Mouse (Mus musculus): ENCODE measurements at regions not wholly inside any gene's neighbourhood (a gene's known extent, or its start where the extent isn't known, plus 50 kb on each side); places are given as distances from the start of the nearest gene placed in this dataset.
A peak's percentile ranks its signal among the peaks of the same experiment; 100 is the strongest.

- no peak overlapping the region for H3K27ac ChIP-seq
- no peak for ATAC-seq (ENCODE audit: low FRiP score)
- H3K9ac ChIP-seq: no peak overlapping the region
- H3K4me1 ChIP-seq: no peaks in the 10 kb centered on the region
- H3K4me3 ChIP-seq: no peak overlapping the region
- no peaks in the 10 kb centered on the region for H3K36me3 ChIP-seq
- no peaks in the 10 kb centered on the region for H3K27me3 ChIP-seq
- WGBS: 87% methylated on average over 1 of the region's 1 CpGs
- no peaks in the 10 kb centered on the region for H3K9me3 ChIP-seq (replicated peaks)
- H3K4me2 ChIP-seq (replicated peaks): no peak overlapping the region
Observed at GRCm38 (mm10) chr16:78877941-78878340, 52.8 kb upstream of the Chodl start.

- no peak for ATAC-seq (ENCODE audit: low FRiP score)
- H3K9ac ChIP-seq: no peak overlapping the region
- no peak overlapping the region for H3K4me3 ChIP-seq
- WGBS: 88% methylated on average over 4 of the region's 4 CpGs
- H3K36me3 ChIP-seq: no peaks in the 10 kb centered on the region
- H3K4me1 ChIP-seq: no peaks in the 10 kb centered on the region
- no peaks in the 10 kb centered on the region for H3K9me3 ChIP-seq (replicated peaks)
- no peak overlapping the region for H3K4me2 ChIP-seq (replicated peaks)
- H3K27ac ChIP-seq: no peak overlapping the region
- no peaks in the 10 kb centered on the region for H3K27me3 ChIP-seq
Observed at GRCm38 (mm10) chr16:78859006-78859405, 71.7 kb upstream of the Chodl start.

- no peaks in the 10 kb centered on the region for H3K4me1 ChIP-seq
- H3K27me3 ChIP-seq: no peaks in the 10 kb centered on the region
- ATAC-seq (ENCODE audit: low FRiP score): no peak
- H3K27ac ChIP-seq: no peak overlapping the region
- WGBS: 83% methylated on average over 7 of the region's 7 CpGs
- H3K4me3 ChIP-seq: no peak overlapping the region
- no peak overlapping the region for H3K4me2 ChIP-seq (replicated peaks)
- H3K9me3 ChIP-seq (replicated peaks): no peaks in the 10 kb centered on the region
- H3K36me3 ChIP-seq: no peaks in the 10 kb centered on the region
- H3K9ac ChIP-seq: no peak overlapping the region
Observed at GRCm38 (mm10) chr16:78830957-78831356, 99.8 kb upstream of the Chodl start.

GRCm38 (mm10) chr16:78827739-78828138 is 103.0 kb upstream of the Chodl start:
- Histone ChIP-seq H3K4me1 (no peaks in the 10 kb centered on the region), H3K36me3 (no peaks in the 10 kb centered on the region), H3K27ac (no peak overlapping the region), H3K4me3 (no peak overlapping the region), H3K4me2 (replicated peaks) (no peak overlapping the region), H3K9me3 (replicated peaks) (no peaks in the 10 kb centered on the region), H3K9ac (no peak overlapping the region), H3K27me3 (no peaks in the 10 kb centered on the region)
- 14% methylated on average over 3 of the region's 3 CpGs for WGBS
- ATAC-seq (ENCODE audit: low FRiP score): peak; percentile 85

GRCm38 (mm10) chr16:78790064-78790463 is 140.7 kb upstream of the Chodl start:
- Histone ChIP-seq H3K9ac (no peak overlapping the region), H3K9me3 (replicated peaks) (no peaks in the 10 kb centered on the region), H3K4me2 (replicated peaks) (no peak overlapping the region), H3K36me3 (no peaks in the 10 kb centered on the region), H3K27me3 (no peaks in the 10 kb centered on the region), H3K4me3 (no peak overlapping the region), H3K27ac (no peak overlapping the region), H3K4me1 (no peaks in the 10 kb centered on the region)
- ATAC-seq (ENCODE audit: low FRiP score): no peak
- WGBS: 80% methylated on average over 2 of the region's 2 CpGs

- H3K36me3 ChIP-seq: no peaks in the 10 kb centered on the region
- H3K9ac ChIP-seq: no peak overlapping the region
- no peaks in the 10 kb centered on the region for H3K4me1 ChIP-seq
- no peak overlapping the region for H3K27ac ChIP-seq
- H3K27me3 ChIP-seq: no peaks in the 10 kb centered on the region
- ATAC-seq (ENCODE audit: low FRiP score): no peak
- H3K4me2 ChIP-seq (replicated peaks): no peak overlapping the region
- H3K4me3 ChIP-seq: no peak overlapping the region
- no peaks in the 10 kb centered on the region for H3K9me3 ChIP-seq (replicated peaks)
Observed at GRCm38 (mm10) chr16:78759226-78759625, 171.5 kb upstream of the Chodl start.

GRCm38 (mm10) chr16:78737902-78738301 is 161.4 kb upstream of the D16Ertd472e start:
- WGBS: 75% methylated on average over 4 of the region's 4 CpGs
- no peak for ATAC-seq (ENCODE audit: low FRiP score)
- Histone ChIP-seq H3K4me3 (no peak overlapping the region), H3K9ac (no peak overlapping the region), H3K36me3 (no peaks in the 10 kb centered on the region), H3K9me3 (replicated peaks) (no peaks in the 10 kb centered on the region), H3K4me1 (no peaks in the 10 kb centered on the region), H3K4me2 (replicated peaks) (no peak overlapping the region), H3K27ac (no peak overlapping the region), H3K27me3 (no peaks in the 10 kb centered on the region)

GRCm38 (mm10) chr16:78730583-78731501 is 154.3 kb upstream of the D16Ertd472e start:
- no peak for ATAC-seq (ENCODE audit: low FRiP score)
- Histone ChIP-seq H3K36me3 (no peaks in the 10 kb centered on the region), H3K27ac (no peak overlapping the region), H3K4me1 (no peaks in the 10 kb centered on the region), H3K9ac (no peak overlapping the region), H3K4me2 (replicated peaks) (no peak overlapping the region), H3K9me3 (replicated peaks) (no peaks in the 10 kb centered on the region), H3K27me3 (no peaks in the 10 kb centered on the region), H3K4me3 (no peak overlapping the region)
- WGBS: 75% methylated on average over 13 of the region's 13 CpGs

- 97% methylated on average over 2 of the region's 2 CpGs for WGBS
- no peaks in the 10 kb centered on the region for H3K4me1 ChIP-seq
- no peak overlapping the region for H3K4me2 ChIP-seq (replicated peaks)
- H3K9ac ChIP-seq: no peak overlapping the region
- no peaks in the 10 kb centered on the region for H3K9me3 ChIP-seq (replicated peaks)
- ATAC-seq (ENCODE audit: low FRiP score): no peak
- no peaks in the 10 kb centered on the region for H3K27me3 ChIP-seq
- H3K36me3 ChIP-seq: no peaks in the 10 kb centered on the region
- H3K4me3 ChIP-seq: no peak overlapping the region
- no peak overlapping the region for H3K27ac ChIP-seq
Observed at GRCm38 (mm10) chr16:78725541-78725940, 149.0 kb upstream of the D16Ertd472e start.

- ATAC-seq (ENCODE audit: low FRiP score): peak; percentile 84
Observed at GRCm38 (mm10) chr16:78709943-78710342, 133.4 kb upstream of the D16Ertd472e start.

GRCm38 (mm10) chr16:78707566-78707965 is 131.1 kb upstream of the D16Ertd472e start:
- no peak for ATAC-seq (ENCODE audit: low FRiP score)
- H3K4me3 ChIP-seq: no peak overlapping the region
- H3K27ac ChIP-seq: no peak overlapping the region
- H3K4me1 ChIP-seq: no peaks in the 10 kb centered on the region
- no peak overlapping the region for H3K9ac ChIP-seq
- WGBS: 84% methylated on average over 4 of the region's 4 CpGs
- no peaks in the 10 kb centered on the region for H3K36me3 ChIP-seq
- no peaks in the 10 kb centered on the region for H3K9me3 ChIP-seq (replicated peaks)
- no peak overlapping the region for H3K4me2 ChIP-seq (replicated peaks)
- H3K27me3 ChIP-seq: no peaks in the 10 kb centered on the region

More at GRCm38 (mm10) chr16:78709943-78710342, 133.4 kb upstream of the D16Ertd472e start:
- Histone ChIP-seq H3K4me3 (no peak overlapping the region), H3K36me3 (no peaks in the 10 kb centered on the region), H3K27ac (no peak overlapping the region), H3K27me3 (no peaks in the 10 kb centered on the region), H3K4me1 (no peaks in the 10 kb centered on the region), H3K9me3 (replicated peaks) (no peaks in the 10 kb centered on the region), H3K9ac (no peak overlapping the region), H3K4me2 (replicated peaks) (no peak overlapping the region)
- WGBS: 68% methylated on average over 7 of the region's 7 CpGs

GRCm38 (mm10) chr16:78707165-78707564 is 130.7 kb upstream of the D16Ertd472e start:
- Histone ChIP-seq H3K9ac (no peak overlapping the region), H3K27me3 (no peaks in the 10 kb centered on the region), H3K27ac (no peak overlapping the region), H3K36me3 (no peaks in the 10 kb centered on the region), H3K4me3 (no peak overlapping the region), H3K4me1 (no peaks in the 10 kb centered on the region), H3K9me3 (replicated peaks) (no peaks in the 10 kb centered on the region), H3K4me2 (replicated peaks) (no peak overlapping the region)
- no peak for ATAC-seq (ENCODE audit: low FRiP score)
- WGBS: 87% methylated on average over 7 of the region's 7 CpGs

Data from hindbrain, embryonic 12.5 days (tissue).